Mouse (Mus musculus): ENCODE measurements around the gene Osbpl10. TPM values are rescaled to one million over a fixed set of nuclear protein-coding genes. Genes with fewer than 3 reads are reported as not detected.
A peak's percentile ranks its signal among the peaks of the same experiment; 100 is the strongest.

The Osbpl10 gene
- polyA plus RNA-seq, 1 experiment from 2014 or later = 2.6 TPM

GRCm38 (mm10) chr9:115088295-115088993, 110.1 kb downstream of the Osbpl10 start:
- Histone ChIP-seq H3K36me3 (peaks cover 7% of the 10 kb centered on the region), H3K4me3 (no peak overlapping the region), H3K4me2 (peak overlapping the region; percentile 46), H3K27me3 (replicated peaks) (no peaks in the 10 kb centered on the region), H3K4me1 (replicated peaks) (peaks cover 11% of the 10 kb centered on the region), H3K9ac (0 out of 2 replicates have a peak overlapping the region, but pooled peaks have one; percentile 17), H3K9me3 (replicated peaks) (peaks cover 6% of the 10 kb centered on the region), H3K27ac (ENCODE audit: poor library complexity, severe bottlenecking) (peak overlapping the region; percentile 37; the same call in 1 of the 2 replicates)
- 24% methylated on average over 17 of the region's 17 CpGs for WGBS
- ATAC-seq (ENCODE audit: insufficient number of reproducible peaks, low FRiP score) = peak; percentile 82

GRCm38 (mm10) chr9:115089644-115090043, 111.3 kb downstream of the Osbpl10 start:
- WGBS = 79% methylated on average over 5 of the region's 5 CpGs
- H3K36me3 ChIP-seq = peaks cover 7% of the 10 kb centered on the region
- no peak overlapping the region for H3K4me2 ChIP-seq
- no peak overlapping the region for H3K27ac ChIP-seq (ENCODE audit: poor library complexity, severe bottlenecking)
- H3K4me3 ChIP-seq = no peak overlapping the region
- peaks cover 6% of the 10 kb centered on the region for H3K9me3 ChIP-seq (replicated peaks)
- no peak overlapping the region for H3K9ac ChIP-seq
- H3K4me1 ChIP-seq (replicated peaks) = peaks cover 11% of the 10 kb centered on the region
- H3K27me3 ChIP-seq (replicated peaks) = no peaks in the 10 kb centered on the region
- no peak for ATAC-seq (ENCODE audit: insufficient number of reproducible peaks, low FRiP score)

GRCm38 (mm10) chr9:115096481-115096880, 118.1 kb downstream of the Osbpl10 start:
- no peaks in the 10 kb centered on the region for H3K27me3 ChIP-seq (replicated peaks)
- no peak overlapping the region for H3K9ac ChIP-seq
- H3K4me2 ChIP-seq = peak overlapping the region; percentile 60
- peak overlapping the region; percentile 26 for H3K4me3 ChIP-seq
- H3K4me1 ChIP-seq (replicated peaks) = peaks cover 4% of the 10 kb centered on the region; the same call in 1 of the 2 replicates
- no peak; the same call in 1 of the 2 replicates for ATAC-seq (ENCODE audit: insufficient number of reproducible peaks, low FRiP score)
- no peaks in the 10 kb centered on the region for H3K9me3 ChIP-seq (replicated peaks)
- no peaks in the 10 kb centered on the region for H3K36me3 ChIP-seq
- WGBS = 41% methylated on average over 10 of the region's 10 CpGs
- no peak overlapping the region; the same call in 1 of the 2 replicates for H3K27ac ChIP-seq (ENCODE audit: poor library complexity, severe bottlenecking)

GRCm38 (mm10) chr9:115097340-115097739, 119.0 kb downstream of the Osbpl10 start:
- H3K4me1 ChIP-seq (replicated peaks) = peaks cover 4% of the 10 kb centered on the region; the same call in 1 of the 2 replicates
- H3K27ac ChIP-seq (ENCODE audit: poor library complexity, severe bottlenecking) = no peak overlapping the region
- H3K9ac ChIP-seq = no peak overlapping the region
- H3K4me2 ChIP-seq = no peak overlapping the region
- ATAC-seq (ENCODE audit: insufficient number of reproducible peaks, low FRiP score) = no peak
- no peaks in the 10 kb centered on the region for H3K36me3 ChIP-seq
- H3K27me3 ChIP-seq (replicated peaks) = no peaks in the 10 kb centered on the region
- H3K4me3 ChIP-seq = no peak overlapping the region
- H3K9me3 ChIP-seq (replicated peaks) = no peaks in the 10 kb centered on the region
- WGBS = 79% methylated on average over 4 of the region's 4 CpGs

- no peak overlapping the region for H3K4me2 ChIP-seq
- no peaks in the 10 kb centered on the region for H3K9me3 ChIP-seq (replicated peaks)
- no peak overlapping the region for H3K4me3 ChIP-seq
- ATAC-seq (ENCODE audit: insufficient number of reproducible peaks, low FRiP score) = 0 out of 2 replicates have a peak, but pooled peaks have one; percentile 25
- H3K36me3 ChIP-seq = no peaks in the 10 kb centered on the region
- 81% methylated on average over 15 of the region's 15 CpGs for WGBS
- no peak overlapping the region for H3K27ac ChIP-seq (ENCODE audit: poor library complexity, severe bottlenecking)
- no peaks in the 10 kb centered on the region for H3K27me3 ChIP-seq (replicated peaks)
- peaks cover 4% of the 10 kb centered on the region; the same call in 1 of the 2 replicates for H3K4me1 ChIP-seq (replicated peaks)
- H3K9ac ChIP-seq = no peak overlapping the region
Measured at GRCm38 (mm10) chr9:115100181-115100915, 122.0 kb downstream of the Osbpl10 start.

GRCm38 (mm10) chr9:115107430-115107829, 129.1 kb downstream of the Osbpl10 start:
- no peak overlapping the region for H3K4me2 ChIP-seq
- no peak overlapping the region for H3K4me3 ChIP-seq
- no peaks in the 10 kb centered on the region for H3K27me3 ChIP-seq (replicated peaks)
- no peak overlapping the region for H3K9ac ChIP-seq
- H3K36me3 ChIP-seq = 0 out of 2 replicates have a peak, but pooled peaks cover 3% of the 10 kb centered on the region
- WGBS = 88% methylated on average over 7 of the region's 7 CpGs
- peaks cover 2% of the 10 kb centered on the region; the same call in 1 of the 2 replicates for H3K9me3 ChIP-seq (replicated peaks)
- no peaks in the 10 kb centered on the region for H3K4me1 ChIP-seq (replicated peaks)
- no peak for ATAC-seq (ENCODE audit: insufficient number of reproducible peaks, low FRiP score)
- no peak overlapping the region for H3K27ac ChIP-seq (ENCODE audit: poor library complexity, severe bottlenecking)

- WGBS = 57% methylated on average over 3 of the region's 3 CpGs
- Histone ChIP-seq H3K9me3 (replicated peaks) (peaks cover 2% of the 10 kb centered on the region; the same call in 1 of the 2 replicates), H3K9ac (no peak overlapping the region), H3K27me3 (replicated peaks) (no peaks in the 10 kb centered on the region), H3K4me3 (no peak overlapping the region), H3K4me1 (replicated peaks) (no peaks in the 10 kb centered on the region), H3K4me2 (no peak overlapping the region), H3K27ac (ENCODE audit: poor library complexity, severe bottlenecking) (no peak overlapping the region), H3K36me3 (0 out of 2 replicates have a peak, but pooled peaks cover 3% of the 10 kb centered on the region)
- ATAC-seq (ENCODE audit: insufficient number of reproducible peaks, low FRiP score) = no peak
Measured at GRCm38 (mm10) chr9:115110655-115111054, 132.3 kb downstream of the Osbpl10 start.

GRCm38 (mm10) chr9:115117314-115117713, 138.9 kb downstream of the Osbpl10 start:
- H3K27ac ChIP-seq (ENCODE audit: poor library complexity, severe bottlenecking) = no peak overlapping the region
- H3K36me3 ChIP-seq = no peaks in the 10 kb centered on the region
- H3K27me3 ChIP-seq (replicated peaks) = no peaks in the 10 kb centered on the region
- 76% methylated on average over 10 of the region's 10 CpGs for WGBS
- peaks cover 17% of the 10 kb centered on the region for H3K4me1 ChIP-seq (replicated peaks)
- no peak for ATAC-seq (ENCODE audit: insufficient number of reproducible peaks, low FRiP score)
- H3K9ac ChIP-seq = no peak overlapping the region
- H3K4me2 ChIP-seq = no peak overlapping the region
- H3K9me3 ChIP-seq (replicated peaks) = no peaks in the 10 kb centered on the region
- no peak overlapping the region for H3K4me3 ChIP-seq

GRCm38 (mm10) chr9:115120276-115120675, 141.9 kb downstream of the Osbpl10 start:
- Histone ChIP-seq H3K9ac (0 out of 2 replicates have a peak overlapping the region, but pooled peaks have one; percentile 11), H3K9me3 (replicated peaks) (no peaks in the 10 kb centered on the region), H3K36me3 (no peaks in the 10 kb centered on the region), H3K27me3 (replicated peaks) (no peaks in the 10 kb centered on the region), H3K27ac (ENCODE audit: poor library complexity, severe bottlenecking) (no peak overlapping the region), H3K4me3 (no peak overlapping the region), H3K4me1 (replicated peaks) (peaks cover 17% of the 10 kb centered on the region), H3K4me2 (no peak overlapping the region)
- ATAC-seq (ENCODE audit: insufficient number of reproducible peaks, low FRiP score) = no peak
- 78% methylated on average over 5 of the region's 5 CpGs for WGBS

GRCm38 (mm10) chr9:115120678-115121224, 142.4 kb downstream of the Osbpl10 start:
- no peaks in the 10 kb centered on the region for H3K9me3 ChIP-seq (replicated peaks)
- peak; percentile 48; the same call in 1 of the 2 replicates for ATAC-seq (ENCODE audit: insufficient number of reproducible peaks, low FRiP score)
- peak overlapping the region; percentile 20 for H3K4me2 ChIP-seq
- H3K36me3 ChIP-seq = no peaks in the 10 kb centered on the region
- peaks cover 17% of the 10 kb centered on the region for H3K4me1 ChIP-seq (replicated peaks)
- H3K27ac ChIP-seq (ENCODE audit: poor library complexity, severe bottlenecking) = no peak overlapping the region
- no peaks in the 10 kb centered on the region for H3K27me3 ChIP-seq (replicated peaks)
- 0 out of 2 replicates have a peak overlapping the region, but pooled peaks have one; percentile 11 for H3K9ac ChIP-seq
- no peak overlapping the region for H3K4me3 ChIP-seq
- WGBS = 52% methylated on average over 17 of the region's 17 CpGs

- Histone ChIP-seq H3K9ac (no peak overlapping the region), H3K9me3 (replicated peaks) (no peaks in the 10 kb centered on the region), H3K4me2 (no peak overlapping the region), H3K4me1 (replicated peaks) (no peaks in the 10 kb centered on the region), H3K27me3 (replicated peaks) (no peaks in the 10 kb centered on the region), H3K4me3 (no peak overlapping the region), H3K27ac (ENCODE audit: poor library complexity, severe bottlenecking) (no peak overlapping the region), H3K36me3 (no peaks in the 10 kb centered on the region)
- no peak for ATAC-seq (ENCODE audit: insufficient number of reproducible peaks, low FRiP score)
- WGBS = 65% methylated on average over 10 of the region's 10 CpGs
Measured at GRCm38 (mm10) chr9:115127342-115127741, 149.0 kb downstream of the Osbpl10 start.

All from heart, embryonic 12.5 days (tissue).